Mouse (Mus musculus) ES-Bruce4 (cell line): Measurements from ENCODE around the gene Kcnj11. TPM values are rescaled to one million over a fixed set of nuclear protein-coding genes. Genes with fewer than 3 reads are reported as not detected.

Experiments
- H3K27ac ChIP-seq: 2 replicates; pipeline ENCODE4 v1.5.1; 2012; ENCODE audit warnings: low read length, inconsistent platforms; ENCODE audit not compliant: insufficient read depth
- H3K27me3 ChIP-seq: 2 replicates; pipeline ENCODE4 v1.6.1; 2012; ENCODE audit warnings: mild to moderate bottlenecking, low read length, inconsistent platforms; ENCODE audit not compliant: control insufficient read depth, poor library complexity, insufficient read depth, severe bottlenecking
- H3K36me3 ChIP-seq: 2 replicates; pipeline ENCODE4 v1.6.1; 2012; ENCODE audit warnings: inconsistent platforms, mild to moderate bottlenecking, low read length, moderate library complexity; ENCODE audit not compliant: control insufficient read depth, poor library complexity, insufficient read depth, severe bottlenecking
- H3K4me1 ChIP-seq: one replicate; pipeline ENCODE4 v1.8.1; 2011; ENCODE audit warnings: low read length; ENCODE audit not compliant: control insufficient read depth, insufficient read depth
- H3K4me3 ChIP-seq: 2 replicates; pipeline ENCODE4 v1.5.1; 2011; ENCODE audit warnings: low read depth, mild to moderate bottlenecking, low read length
- H3K9ac ChIP-seq: 2 replicates; pipeline ENCODE4 v1.6.1; 2012; ENCODE audit warnings: low read depth, mild to moderate bottlenecking, inconsistent platforms; ENCODE audit not compliant: poor library complexity, severe bottlenecking
- H3K9me3 ChIP-seq: replicated peaks from 2 replicates; pipeline ENCODE4 v1.6.1; 2012; ENCODE audit warnings: mild to moderate bottlenecking, low read length, inconsistent platforms; ENCODE audit not compliant: control insufficient read depth, poor library complexity, insufficient read depth, severe bottlenecking
- CTCF ChIP-seq: IDR thresholded peaks from one replicate; pipeline ENCODE4 v1.8.1; 2011; ENCODE audit warnings: low read depth, low read length
- EP300 ChIP-seq: IDR thresholded peaks from 2 replicates; pipeline ENCODE4 v1.6.1; 2011; ENCODE audit warnings: low read depth, low read length; ENCODE audit not compliant: insufficient read depth
- POLR2A ChIP-seq: IDR thresholded peaks from one replicate; pipeline ENCODE4 v1.8.1; 2011; ENCODE audit warnings: low read length; ENCODE audit not compliant: insufficient read depth
- polyA plus RNA-seq: library from polyadenylated mRNA; stranded (reverse); fragments of >200 nt; gene quantifications from 2 replicates; pipeline ENCODE4 v1.2.4, GENCODE M21; 2011; ENCODE audit warnings: low read depth; ENCODE audit not compliant: missing spikeins, insufficient read depth, insufficient read length

Kcnj11 gene
- polyA plus RNA-seq, 1 experiment, result 1.5 TPM

DNA sequence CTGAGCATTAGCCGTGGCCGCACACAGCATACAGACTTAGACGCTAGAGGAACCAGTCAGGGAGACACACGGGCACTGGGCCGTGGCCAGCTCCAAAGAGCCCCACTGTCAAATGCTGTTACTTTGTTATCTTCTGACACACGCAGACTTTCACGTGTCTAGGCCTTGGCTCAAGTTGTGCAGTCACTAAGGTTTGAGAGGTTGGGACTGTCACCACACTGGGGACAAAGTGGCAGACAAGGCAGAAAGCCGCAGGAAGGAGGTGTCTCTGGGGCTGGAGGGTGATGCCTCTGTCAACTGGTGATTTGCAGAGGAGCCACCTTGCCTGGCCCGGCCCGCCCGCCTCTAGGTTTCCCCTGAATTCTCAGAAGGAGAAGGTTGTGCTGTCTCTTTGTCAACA is 24.8 kb upstream of the Kcnj11 start:
- H3K9me3 ChIP-seq, result no peaks in the 10 kb centered on the region
- no peaks in the 10 kb centered on the region for H3K4me1 ChIP-seq
- no peak overlapping the region for H3K27ac ChIP-seq
- no peaks in the 10 kb centered on the region for H3K36me3 ChIP-seq
- no peak for TF ChIP-seq CTCF
- H3K9ac ChIP-seq, result no peak overlapping the region
- no peak overlapping the region for H3K4me3 ChIP-seq
- no peaks in the 10 kb centered on the region for H3K27me3 ChIP-seq

DNA sequence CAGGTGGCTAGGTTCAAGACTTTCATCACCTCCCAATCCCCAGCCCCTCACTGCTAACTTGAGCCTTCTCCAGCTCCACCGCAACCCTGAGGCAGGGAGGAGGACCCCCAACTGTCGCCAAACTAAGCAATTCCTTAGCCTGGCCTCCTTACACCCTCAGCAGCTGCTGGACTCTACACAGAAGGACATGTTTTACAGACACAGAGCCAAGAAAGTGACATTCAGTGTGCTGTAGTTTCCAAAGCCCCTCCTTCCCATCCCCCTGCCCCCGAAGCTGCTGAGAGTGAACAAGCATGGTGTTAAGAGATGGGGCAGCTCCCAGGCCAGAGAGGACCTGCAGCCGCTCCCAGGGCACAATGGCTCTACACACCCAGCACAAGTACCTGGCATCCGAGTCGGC is 23.9 kb upstream of the Kcnj11 start:
- H3K27ac ChIP-seq, result no peak overlapping the region
- TF ChIP-seq CTCF (no peak), POLR2A (no peak), EP300 (no peak)
- no peaks in the 10 kb centered on the region for H3K27me3 ChIP-seq
- no peak overlapping the region for H3K4me3 ChIP-seq
- H3K9ac ChIP-seq, result no peak overlapping the region
- no peaks in the 10 kb centered on the region for H3K4me1 ChIP-seq
- no peaks in the 10 kb centered on the region for H3K36me3 ChIP-seq
- H3K9me3 ChIP-seq, result no peaks in the 10 kb centered on the region

DNA sequence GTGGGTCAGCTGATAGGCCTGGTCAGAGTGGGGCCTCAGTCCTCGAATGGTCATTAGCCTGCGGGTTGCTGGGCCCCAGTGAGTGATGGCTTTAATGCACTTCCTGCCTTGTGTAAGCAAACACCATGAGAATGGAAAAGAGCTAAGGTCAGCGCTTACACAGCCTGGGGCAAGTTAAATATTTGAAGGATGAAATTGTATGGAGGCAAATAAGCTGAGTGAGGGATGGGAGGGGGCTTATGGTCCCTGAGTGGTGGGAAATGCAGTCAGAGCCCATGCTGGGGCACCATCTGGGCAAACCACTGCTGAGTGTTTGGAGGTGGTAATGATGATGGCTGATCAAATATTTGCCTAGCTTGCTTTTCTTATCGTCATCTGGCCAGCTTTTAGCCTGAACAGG is 22.4 kb upstream of the Kcnj11 start:
- TF ChIP-seq EP300 (no peak), CTCF (no peak), POLR2A (no peak)
- Histone ChIP-seq H3K36me3 (no peaks in the 10 kb centered on the region), H3K9me3 (no peaks in the 10 kb centered on the region), H3K9ac (no peak overlapping the region), H3K4me3 (no peak overlapping the region), H3K27ac (no peak overlapping the region), H3K27me3 (no peaks in the 10 kb centered on the region), H3K4me1 (no peaks in the 10 kb centered on the region)

DNA sequence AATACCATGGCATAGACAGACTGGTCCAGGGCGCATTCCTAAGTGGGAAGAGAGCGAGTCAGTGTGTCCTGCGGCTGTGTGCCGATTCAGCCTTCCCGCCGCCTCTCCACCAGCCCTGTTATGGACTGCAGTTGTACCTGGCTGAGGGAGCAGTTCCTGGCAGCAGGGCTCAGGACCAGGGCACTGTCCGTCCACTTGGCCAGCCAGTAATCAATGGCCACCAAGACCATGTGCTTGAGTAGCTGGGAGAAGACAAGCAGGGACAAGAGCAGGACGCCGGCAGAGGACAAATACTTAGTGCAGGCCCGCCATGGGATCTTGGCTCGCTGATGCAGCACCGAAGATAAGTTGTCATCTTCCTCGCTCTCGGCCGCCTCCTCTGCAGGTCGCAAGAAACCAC is 16.5 kb upstream of the Kcnj11 start:
- H3K9me3 ChIP-seq, result no peaks in the 10 kb centered on the region
- no peaks in the 10 kb centered on the region for H3K36me3 ChIP-seq
- no peak overlapping the region for H3K9ac ChIP-seq
- H3K4me1 ChIP-seq, result no peaks in the 10 kb centered on the region
- H3K27me3 ChIP-seq, result no peaks in the 10 kb centered on the region
- H3K4me3 ChIP-seq, result no peak overlapping the region
- TF ChIP-seq POLR2A (no peak), EP300 (no peak), CTCF (no peak)
- no peak overlapping the region for H3K27ac ChIP-seq

DNA sequence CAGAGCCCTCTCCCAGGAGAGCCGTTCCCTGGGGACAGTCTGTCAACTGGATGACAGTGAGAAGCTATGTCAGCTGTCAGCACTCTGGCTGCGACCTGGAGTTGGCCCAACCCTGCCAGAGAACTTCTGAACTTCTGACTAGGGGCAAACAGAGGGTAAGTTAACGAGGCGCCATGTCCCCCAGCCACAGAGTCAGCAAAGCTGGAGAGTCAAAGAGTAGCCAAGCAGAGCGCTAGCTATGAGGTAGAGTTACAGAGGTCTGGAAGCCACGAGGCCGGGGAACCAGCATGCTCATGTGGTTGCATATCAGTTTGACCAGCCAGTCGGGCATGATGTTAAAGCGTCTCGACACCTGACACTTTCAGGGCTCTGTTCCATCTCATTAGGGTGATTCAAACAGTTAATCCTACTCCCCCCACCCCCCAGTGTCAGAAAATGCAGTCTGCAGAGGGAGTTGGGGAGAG is 15.6 kb upstream of the Kcnj11 start:
- no peak overlapping the region for H3K27ac ChIP-seq
- H3K4me1 ChIP-seq, result no peaks in the 10 kb centered on the region
- no peak for TF ChIP-seq CTCF
- TF ChIP-seq EP300, result no peak
- no peak for TF ChIP-seq POLR2A
- no peak overlapping the region for H3K4me3 ChIP-seq
- no peaks in the 10 kb centered on the region for H3K27me3 ChIP-seq
- H3K36me3 ChIP-seq, result no peaks in the 10 kb centered on the region
- H3K9ac ChIP-seq, result no peak overlapping the region
- H3K9me3 ChIP-seq, result no peaks in the 10 kb centered on the region

DNA sequence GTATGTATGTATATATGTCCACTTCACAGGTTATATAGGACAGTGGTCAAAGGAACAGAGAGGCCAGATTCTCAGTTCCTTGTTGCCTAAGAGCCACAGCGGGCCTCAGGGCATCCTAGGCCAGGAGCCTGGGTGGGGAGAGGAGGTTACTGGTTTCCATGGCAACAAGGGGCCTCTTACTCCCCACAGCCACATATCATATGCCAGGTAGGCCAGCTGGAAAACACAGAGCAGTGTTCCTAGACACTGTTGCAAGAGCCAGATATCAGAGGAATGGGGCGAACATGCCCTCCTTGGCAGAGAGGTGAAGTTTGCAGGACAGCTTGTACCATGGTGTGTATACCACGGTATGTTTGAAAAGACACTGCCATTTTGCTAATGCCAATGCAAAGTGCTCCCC is 12.9 kb upstream of the Kcnj11 start:
- Histone ChIP-seq H3K4me3 (no peak overlapping the region), H3K4me1 (no peaks in the 10 kb centered on the region), H3K9ac (no peak overlapping the region), H3K27me3 (no peaks in the 10 kb centered on the region), H3K36me3 (no peaks in the 10 kb centered on the region), H3K27ac (no peak overlapping the region), H3K9me3 (no peaks in the 10 kb centered on the region)
- TF ChIP-seq EP300 (no peak), CTCF (no peak), POLR2A (no peak)

DNA sequence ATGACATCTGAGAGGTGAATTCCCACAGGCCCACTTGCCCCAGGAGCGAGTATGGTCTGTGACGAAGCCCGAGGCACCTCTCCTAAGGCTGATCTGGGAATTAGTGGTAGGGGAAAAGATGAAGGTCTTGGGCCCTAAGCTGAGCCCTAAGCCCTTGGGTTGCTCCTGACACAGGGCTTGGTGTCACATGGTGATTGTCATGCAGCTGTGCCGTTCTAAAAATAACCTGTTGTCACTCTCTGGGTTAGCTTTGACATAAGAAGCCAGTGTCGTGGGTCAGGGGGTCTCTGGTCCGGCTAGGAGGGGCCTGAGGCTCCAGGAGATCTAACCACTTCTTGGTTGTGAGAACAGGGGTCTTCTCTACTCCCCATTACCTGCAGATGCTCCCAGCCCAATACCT is 11.4 kb upstream of the Kcnj11 start:
- TF ChIP-seq EP300 (no peak), POLR2A (no peak), CTCF (no peak)
- no peak overlapping the region for H3K27ac ChIP-seq
- no peaks in the 10 kb centered on the region for H3K36me3 ChIP-seq
- H3K4me3 ChIP-seq, result no peak overlapping the region
- H3K4me1 ChIP-seq, result no peaks in the 10 kb centered on the region
- no peaks in the 10 kb centered on the region for H3K9me3 ChIP-seq
- no peak overlapping the region for H3K9ac ChIP-seq
- H3K27me3 ChIP-seq, result no peaks in the 10 kb centered on the region
